Comparison of ENCODE assay signal across 22 mouse cellular contexts in the genomic region with DNA sequence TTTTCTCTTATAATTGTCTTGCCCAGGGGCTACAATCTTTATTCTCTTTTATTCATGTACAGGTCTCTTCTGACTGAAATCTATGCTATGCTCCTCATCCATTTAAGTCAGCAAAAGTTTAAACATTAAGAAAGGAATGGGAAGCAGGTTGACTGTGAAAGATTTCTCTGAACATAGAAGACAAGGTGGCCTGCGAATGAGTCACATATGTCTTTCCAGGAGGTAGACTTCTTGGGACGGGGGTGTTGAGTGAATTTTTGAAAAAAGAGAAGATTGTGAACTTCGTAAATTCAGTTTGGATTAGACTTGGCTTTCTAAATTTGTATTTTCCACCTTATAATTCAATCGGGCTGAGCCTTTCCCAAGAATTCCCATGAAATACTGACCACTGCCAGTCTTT.
A peak's percentile ranks its signal among the peaks of the same experiment; 100 is the strongest.
DNase-seq lines count a peak whose midpoint lies in the region; ATAC-seq and TF ChIP-seq lines count a peak whose summit lies in the region.
"Had no signal": no experiment of that assay in that cellular context is flagged by ENCODE, and none has a peak within 500 bp of the region (broad histone marks: within the 10 kb centered on the region; RNA-seq: fewer than 3 reads in every experiment).

No protein-coding gene starts in this region.

- 81% methylated on average over 4 of the region's 4 CpGs for WGBS in heart, embryonic 11.5 days (ENCODE audit: insufficient replicate concordance)

- intact Hi-C loops in left cerebral cortex, adult 2 months (cut with DNase I), result no loop called here
- intact Hi-C loops in left cerebral cortex, postnatal 36 days (cut with DNase I), result no loop called here

- no peak overlapping the region for H3K9ac ChIP-seq in heart, embryonic 11.5 days (ENCODE audit: low read depth, low read length)

- peaks cover 4% of the 10 kb centered on the region for H3K9me3 ChIP-seq in heart, embryonic 11.5 days (replicated peaks; ENCODE audit: control insufficient read depth, low read length)

- DNase-seq in frontal cortex, postnatal 25 days (ENCODE audit: low spot score in 2 of 2), result no peak
- DNase-seq in left cerebral cortex, adult 2 months (ENCODE audit: extremely low spot score in 1 of 2, low spot score in 2 of 2), result no peak
- DNase-seq in left cerebral cortex, postnatal 36 days (ENCODE audit: low spot score in 2 of 2), result no peak
- DNase-seq in brain, adult 2 months (ENCODE audit: low read depth, low spot score), result peak; percentile 52
- DNase-seq: adrenal gland, adult 2 months; adrenal gland, adult 8-10 months; adrenal gland, postnatal 10 days; adrenal gland, postnatal 14 days; adrenal gland, postnatal 25 days; adrenal gland, postnatal 36 days; B cell, adult 2 months; cerebellum, adult 11 months; cerebellum, adult 11-12 months; cerebellum, adult 18-20 months; cerebellum, adult 2 months had no signal

- peak overlapping the region; percentile 36; the same call in 1 of the 2 replicates for H3K27ac ChIP-seq in left cerebral cortex, adult 2 months
- H3K27ac ChIP-seq in heart, embryonic 11.5 days (ENCODE audit: low read depth, low read length), result no peak overlapping the region

- H3K4me3 ChIP-seq in left cerebral cortex, adult 2 months, result no peak overlapping the region
- H3K4me3 ChIP-seq in heart, embryonic 11.5 days (ENCODE audit: low read depth, low read length), result no peak overlapping the region

- TF ChIP-seq CTCF in left cerebral cortex, adult 2 months (IDR thresholded peaks at IDR 0.05), result no peak

- H3K4me1 ChIP-seq in heart, embryonic 11.5 days (ENCODE audit: control insufficient read depth, insufficient read depth, low read length), result no peaks in the 10 kb centered on the region

- peak; percentile 42; the same call in 1 of the 2 replicates for ATAC-seq in frontal cortex, adult (ENCODE audit: low TSS enrichment)
- no peak for ATAC-seq in heart, embryonic 11.5 days (replicated peaks; ENCODE audit: insufficient number of reproducible peaks, low FRiP score, low TSS enrichment)
- ATAC-seq: activated CD4-positive, CD25-positive, alpha-beta regulatory T cell, adult 4 months; CD4-positive, CD25-positive, alpha-beta regulatory T cell, adult 4 months; Patski had no signal

- H3K36me3 ChIP-seq in heart, embryonic 11.5 days (ENCODE audit: control insufficient read depth, insufficient read depth, low read length), result no peaks in the 10 kb centered on the region
- H3K36me3 ChIP-seq: G1E had no signal

- no peaks in the 10 kb centered on the region for H3K27me3 ChIP-seq in heart, embryonic 11.5 days (ENCODE audit: control insufficient read depth, insufficient read depth, low read length)
- H3K27me3 ChIP-seq: CH12.LX, Patski had no signal

- no peak overlapping the region for H3K4me2 ChIP-seq in heart, embryonic 11.5 days
